Mouse (Mus musculus): ENCODE measurements at regions not wholly inside any gene's neighbourhood (a gene's known extent, or its start where the extent isn't known, plus 50 kb on each side); places are given as distances from the start of the nearest gene placed in this dataset.

DNA sequence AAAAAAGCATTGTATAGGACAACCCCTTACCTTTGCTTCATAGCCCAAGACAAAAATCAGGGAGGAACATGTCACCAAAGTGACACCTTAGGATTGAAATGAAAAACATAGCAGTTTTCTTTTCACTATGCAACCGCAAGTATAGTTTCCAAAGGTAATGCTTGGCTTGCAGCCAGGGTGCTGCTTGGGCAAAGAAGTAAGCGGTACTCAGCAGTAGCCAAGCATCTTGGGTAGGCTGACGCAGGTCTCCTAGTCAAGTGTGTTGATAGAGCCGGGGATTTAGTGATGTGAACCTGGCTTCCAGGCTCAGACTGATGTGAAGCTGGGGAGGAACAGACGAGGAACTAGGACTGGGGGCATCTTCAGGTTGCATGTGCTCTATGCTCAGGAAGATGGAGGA, 138.3 kb upstream of the Cadm1 start:
- H3K4me2 ChIP-seq (ENCODE audit: insufficient read depth, low read depth, poor library complexity, severe bottlenecking) = no peak overlapping the region
- no peaks in the 10 kb centered on the region for H3K27me3 ChIP-seq (replicated peaks)
- no peaks in the 10 kb centered on the region for H3K79me2 ChIP-seq (replicated peaks; ENCODE audit: control insufficient read depth, extremely low read depth, insufficient read depth, poor library complexity, severe bottlenecking)
- TF ChIP-seq POLR2AphosphoS2 (IDR thresholded peaks at IDR 0.05; ENCODE audit: low read depth, low read length) (no peak), GABPA (IDR thresholded peaks at IDR 0.05; ENCODE audit: insufficient replicate concordance, low read depth, low read length) (no peak), JUN (IDR thresholded peaks at IDR 0.05; ENCODE audit: insufficient read depth, low read depth, low read length) (no peak), MAFK (IDR thresholded peaks at IDR 0.05; ENCODE audit: insufficient replicate concordance, low read length) (no peak), NELFE (IDR thresholded peaks at IDR 0.05; ENCODE audit: low read depth, low read length) (no peak), MYC (IDR thresholded peaks at IDR 0.05; ENCODE audit: low read depth, low read length) (no peak), ETS1 (conservative IDR thresholded peaks at IDR 0.05; ENCODE audit: low read depth, low read length) (no peak), ELF1 (IDR thresholded peaks at IDR 0.05; ENCODE audit: low read depth, low read length) (no peak), ZC3H11A (IDR thresholded peaks at IDR 0.05; ENCODE audit: low read depth, low read length) (no peak), E2F4 (IDR thresholded peaks at IDR 0.05; ENCODE audit: insufficient replicate concordance, low read depth, low read length) (no peak), RAD21 (IDR thresholded peaks at IDR 0.05; ENCODE audit: low read depth, low read length) (no peak), SIN3A (IDR thresholded peaks at IDR 0.05; ENCODE audit: low read length) (no peak), NRF1 (IDR thresholded peaks at IDR 0.05; ENCODE audit: low read depth, low read length) (no peak), JUND (conservative IDR thresholded peaks at IDR 0.05; ENCODE audit: low read depth, low read length) (no peak), HCFC1 (IDR thresholded peaks at IDR 0.05; ENCODE audit: low read depth, low read length) (no peak)
- dilution Hi-C loops (cut with MboI; ENCODE audit: extremely low pct_ligation_motif_present, extremely low pct_unique_long_range_greater_than_20kb, low sequenced_read_pairs) (no loop called here), in situ Hi-C loops (cut with MboI; ENCODE audit: low pct_ligation_motif_present, low pct_unique_long_range_greater_than_20kb, low sequenced_read_pairs) (no loop called here)
- peaks cover 89% of the 10 kb centered on the region for H3K9me3 ChIP-seq (replicated peaks; ENCODE audit: low read length)
- no peak overlapping the region for H3K9ac ChIP-seq (ENCODE audit: insufficient read depth, low read depth)
- H3K36me3 ChIP-seq (replicated peaks in 1 of 2; ENCODE audit: control insufficient read depth in 1 of 2, insufficient read depth in 1 of 2, low read length in 1 of 2) = no peaks in the 10 kb centered on the region
- DNase-seq (ENCODE audit: extremely low read depth) = no peak
- H3K4me3 ChIP-seq (replicated peaks in 1 of 3; ENCODE audit: low read depth in 2 of 3, low read length in 2 of 3, poor library complexity in 1 of 3) = no peak overlapping the region
- no peak overlapping the region for H3K27ac ChIP-seq (ENCODE audit: insufficient read depth, low read depth)
- H3K4me1 ChIP-seq (ENCODE audit: control insufficient read depth in 1 of 2, insufficient read depth in 2 of 2) = no peaks in the 10 kb centered on the region

- dilution Hi-C loops (cut with MboI; ENCODE audit: extremely low pct_ligation_motif_present, extremely low pct_unique_long_range_greater_than_20kb, low sequenced_read_pairs) (no loop called here), in situ Hi-C loops (cut with MboI; ENCODE audit: low pct_ligation_motif_present, low pct_unique_long_range_greater_than_20kb, low sequenced_read_pairs) (no loop called here)
- DNase-seq (ENCODE audit: extremely low read depth) = no peak
- Histone ChIP-seq H3K4me3 (replicated peaks in 1 of 3; ENCODE audit: low read depth in 2 of 3, low read length in 2 of 3, poor library complexity in 1 of 3) (no peak overlapping the region), H3K4me2 (ENCODE audit: insufficient read depth, low read depth, poor library complexity, severe bottlenecking) (no peak overlapping the region), H3K36me3 (replicated peaks in 1 of 2; ENCODE audit: control insufficient read depth in 1 of 2, insufficient read depth in 1 of 2, low read length in 1 of 2) (no peaks in the 10 kb centered on the region), H3K27me3 (replicated peaks) (no peaks in the 10 kb centered on the region), H3K4me1 (ENCODE audit: control insufficient read depth in 1 of 2, insufficient read depth in 2 of 2) (no peaks in the 10 kb centered on the region), H3K9me3 (replicated peaks; ENCODE audit: low read length) (peaks cover 81% of the 10 kb centered on the region), H3K9ac (ENCODE audit: insufficient read depth, low read depth) (no peak overlapping the region), H3K27ac (ENCODE audit: insufficient read depth, low read depth) (no peak overlapping the region), H3K79me2 (replicated peaks; ENCODE audit: control insufficient read depth, extremely low read depth, insufficient read depth, poor library complexity, severe bottlenecking) (no peaks in the 10 kb centered on the region)
- TF ChIP-seq ZNF384 (IDR thresholded peaks at IDR 0.05; ENCODE audit: low read depth, low read length) = no peak
- no peak for TF ChIP-seq ZMIZ1 (IDR thresholded peaks at IDR 0.05; ENCODE audit: low read depth, low read length)
- no peak for TF ChIP-seq MXI1 (IDR thresholded peaks at IDR 0.05; ENCODE audit: low read depth, low read length)
- no peak for TF ChIP-seq E2F4 (IDR thresholded peaks at IDR 0.05; ENCODE audit: insufficient replicate concordance, low read depth, low read length)
- no peak for TF ChIP-seq SIN3A (IDR thresholded peaks at IDR 0.05; ENCODE audit: low read length)
- no peak for TF ChIP-seq JUND (conservative IDR thresholded peaks at IDR 0.05; ENCODE audit: low read depth, low read length)
- no peak for TF ChIP-seq USF1 (IDR thresholded peaks at IDR 0.05; ENCODE audit: low read depth, low read length)
- no peak for TF ChIP-seq USF2 (conservative IDR thresholded peaks at IDR 0.05; ENCODE audit: low read depth, low read length)
- TF ChIP-seq MYC (IDR thresholded peaks at IDR 0.05; ENCODE audit: low read depth, low read length) = no peak
- no peak for TF ChIP-seq KAT2A (IDR thresholded peaks at IDR 0.05; ENCODE audit: insufficient replicate concordance, low read length)
- TF ChIP-seq MAFK (IDR thresholded peaks at IDR 0.05; ENCODE audit: insufficient replicate concordance, low read length) = no peak
These were observed 130.4 kb upstream of the Cadm1 start for GRCm38 (mm10) chr9:47399598-47399997.
